Mouse (Mus musculus): ENCODE results near the gene Ubn1. TPM values are rescaled to one million over a fixed set of nuclear protein-coding genes. Genes with fewer than 3 reads are reported as not detected.

The Ubn1 gene
- polyA plus RNA-seq, 1 experiment = 8.3 TPM

DNA sequence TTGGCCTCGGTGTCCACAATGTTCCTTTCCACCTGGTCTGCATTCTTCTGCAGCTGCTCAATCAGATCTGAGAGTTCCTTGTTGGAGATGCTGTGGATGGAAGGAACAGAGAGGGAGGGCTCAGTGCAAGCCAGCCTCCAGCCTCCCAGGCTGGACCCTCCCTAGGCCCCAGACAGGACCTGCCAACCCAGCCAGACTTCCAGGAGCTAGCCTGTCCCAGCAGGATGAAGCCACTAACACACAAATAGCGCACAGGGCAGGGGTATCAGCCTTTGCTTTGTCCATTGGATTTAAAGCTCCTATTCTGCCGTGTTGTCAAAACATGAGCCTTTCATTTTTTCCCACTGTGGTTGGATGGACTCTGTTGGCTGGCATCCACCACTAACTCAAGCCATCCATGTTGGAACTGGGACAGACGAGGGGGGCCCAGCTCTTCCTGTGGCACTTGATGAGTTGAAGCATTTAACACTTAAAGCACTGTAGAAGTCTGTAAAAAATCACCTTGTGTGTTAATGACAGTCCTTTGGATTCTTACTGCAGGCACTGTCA lies 63.2 kb downstream of the Ubn1 start:
- Histone ChIP-seq H3K4me3 (ENCODE audit: insufficient read depth, low read depth, low read length) (no peak overlapping the region), H3K27ac (replicated peaks; ENCODE audit: low read depth, low read length) (no peak overlapping the region), H3K4me1 (ENCODE audit: control insufficient read depth, insufficient read depth, insufficient read length, low read length) (no peaks in the 10 kb centered on the region)

DNA sequence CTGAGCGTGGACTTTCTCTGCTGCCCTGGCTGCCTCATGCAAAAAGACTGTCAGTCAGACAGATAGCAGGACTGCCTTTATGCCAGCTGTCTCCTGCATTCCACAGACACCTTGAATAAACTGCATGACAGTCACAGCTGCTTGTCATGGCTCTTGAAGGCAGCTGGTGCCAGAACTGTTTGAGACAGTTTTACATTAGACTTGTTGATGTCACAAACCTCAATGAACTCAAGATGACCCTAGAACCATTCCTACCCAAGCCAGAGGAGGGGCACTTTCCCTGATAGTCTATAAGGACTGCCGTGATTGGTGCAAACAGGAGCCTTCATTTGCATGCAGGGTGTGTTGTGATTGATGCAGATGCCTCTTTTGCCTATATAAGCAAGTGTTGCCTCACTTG lies 63.7 kb downstream of the Ubn1 start:
- Histone ChIP-seq H3K4me1 (ENCODE audit: control insufficient read depth, insufficient read depth, insufficient read length, low read length) (no peaks in the 10 kb centered on the region), H3K4me3 (ENCODE audit: insufficient read depth, low read depth, low read length) (no peak overlapping the region), H3K27ac (replicated peaks; ENCODE audit: low read depth, low read length) (no peak overlapping the region)

DNA sequence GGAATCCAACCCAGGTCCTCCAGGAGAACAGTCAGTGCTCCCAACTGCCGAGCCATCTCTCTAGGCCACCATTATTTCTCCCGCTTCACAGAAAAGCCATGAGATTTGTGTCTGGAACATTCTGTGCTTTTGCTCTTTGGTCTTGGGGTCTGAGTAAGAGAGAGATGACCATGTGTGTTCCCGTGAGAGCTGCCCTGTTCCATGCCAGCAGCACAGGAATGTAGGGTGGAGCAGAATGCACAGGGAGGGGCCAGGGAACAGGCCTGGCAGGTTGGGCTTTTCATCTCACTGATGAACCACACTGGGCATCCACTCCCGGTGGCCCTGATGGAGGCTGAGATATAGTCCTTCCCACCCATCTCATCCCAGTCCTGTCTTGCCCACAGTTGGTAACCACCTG lies 69.5 kb downstream of the Ubn1 start:
- Histone ChIP-seq H3K27ac (replicated peaks; ENCODE audit: low read depth, low read length) (no peak overlapping the region), H3K4me1 (ENCODE audit: control insufficient read depth, insufficient read depth, insufficient read length, low read length) (no peaks in the 10 kb centered on the region), H3K4me3 (ENCODE audit: insufficient read depth, low read depth, low read length) (no peak overlapping the region)

DNA sequence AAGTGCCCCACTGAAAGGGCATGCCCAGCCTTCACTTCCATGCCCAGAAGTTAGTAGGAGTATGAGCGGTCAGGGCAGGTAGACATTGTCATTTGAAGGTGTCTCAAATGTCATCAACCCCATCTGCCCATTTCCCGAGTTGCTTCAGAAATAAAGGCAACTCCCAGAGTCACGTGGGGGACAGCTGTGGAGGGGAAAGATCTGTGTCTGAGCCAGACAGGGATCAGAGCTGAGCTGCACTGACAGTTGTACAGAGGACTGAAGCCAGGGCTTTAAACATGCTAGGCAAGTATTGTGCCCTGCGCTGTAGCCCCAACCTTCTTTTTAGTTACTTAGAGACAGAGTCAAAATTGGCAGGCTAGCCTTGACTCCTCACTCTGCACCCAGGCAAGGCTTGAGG lies 70.0 kb downstream of the Ubn1 start:
- no peaks in the 10 kb centered on the region for H3K4me1 ChIP-seq (ENCODE audit: control insufficient read depth, insufficient read depth, insufficient read length, low read length)
- H3K27ac ChIP-seq (replicated peaks; ENCODE audit: low read depth, low read length) = no peak overlapping the region
- H3K4me3 ChIP-seq (ENCODE audit: insufficient read depth, low read depth, low read length) = no peak overlapping the region

DNA sequence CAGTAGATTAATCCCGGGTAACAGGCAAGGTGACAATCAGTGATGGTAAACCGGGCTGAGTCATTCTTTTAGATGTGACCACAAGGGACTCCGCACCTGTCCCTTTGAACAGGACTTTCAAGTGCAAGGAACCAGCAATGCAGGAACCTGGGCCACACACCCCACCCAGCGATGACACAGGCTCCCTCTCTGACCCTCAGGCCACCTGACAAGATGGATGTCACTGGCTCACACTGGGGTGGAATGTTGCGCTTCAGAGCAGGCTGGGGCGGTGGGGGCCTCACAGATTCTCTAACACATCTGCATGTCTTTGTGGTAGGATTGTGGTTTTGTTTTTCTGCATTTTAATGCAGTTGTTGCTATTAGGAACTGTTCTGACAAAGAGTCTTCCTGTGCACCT lies 73.6 kb downstream of the Ubn1 start:
- Histone ChIP-seq H3K27ac (replicated peaks; ENCODE audit: low read depth, low read length) (no peak overlapping the region), H3K4me3 (ENCODE audit: insufficient read depth, low read depth, low read length) (no peak overlapping the region), H3K4me1 (ENCODE audit: control insufficient read depth, insufficient read depth, insufficient read length, low read length) (no peaks in the 10 kb centered on the region)

DNA sequence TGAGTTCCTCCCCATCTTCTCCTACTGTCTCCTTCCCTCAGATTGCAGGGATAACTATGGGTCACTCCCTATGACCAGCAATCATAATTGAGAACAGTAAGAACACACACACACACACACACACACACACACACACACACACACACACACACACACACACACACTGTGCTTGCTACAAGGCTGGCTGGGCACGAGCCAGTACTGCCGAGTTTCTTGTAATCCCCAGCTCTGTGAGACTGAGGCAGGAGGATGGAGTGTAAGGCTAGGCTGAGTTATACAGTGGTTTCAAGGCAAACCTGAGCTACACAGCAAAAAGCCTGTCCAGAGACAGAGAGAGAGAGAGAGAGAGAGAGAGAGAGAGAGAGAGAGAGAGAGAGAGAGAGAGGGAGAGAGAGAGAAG lies 80.3 kb downstream of the Ubn1 start:
- no peak overlapping the region for H3K4me3 ChIP-seq (ENCODE audit: insufficient read depth, low read depth, low read length)
- no peak overlapping the region for H3K27ac ChIP-seq (replicated peaks; ENCODE audit: low read depth, low read length)

DNA sequence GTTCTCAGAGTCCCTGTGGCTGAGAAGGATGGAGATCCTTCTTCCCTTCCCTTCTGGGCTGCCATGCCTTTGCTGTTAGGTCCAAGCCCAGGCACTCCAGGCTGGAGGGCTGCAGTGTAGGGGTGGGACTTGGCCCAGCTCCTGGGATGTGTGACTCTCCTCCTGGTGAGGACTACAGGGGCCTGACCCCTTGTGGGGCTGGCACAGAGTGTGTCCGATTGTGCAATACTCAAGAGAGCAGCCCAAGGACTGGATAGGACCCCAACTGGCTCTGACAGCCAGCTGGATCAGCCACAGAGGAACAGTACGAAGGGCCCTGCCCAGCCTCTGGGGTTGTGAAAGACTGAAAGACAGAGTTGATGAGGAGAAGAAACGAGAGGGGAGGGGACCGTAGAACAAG lies 80.9 kb downstream of the Ubn1 start:
- H3K27ac ChIP-seq (replicated peaks; ENCODE audit: low read depth, low read length) = no peak overlapping the region
- no peaks in the 10 kb centered on the region; the same call in 1 of the 2 replicates for H3K4me1 ChIP-seq (ENCODE audit: control insufficient read depth, insufficient read depth, insufficient read length, low read length)
- H3K4me3 ChIP-seq (ENCODE audit: insufficient read depth, low read depth, low read length) = no peak overlapping the region

More for the DNA sequence above, 80.3 kb downstream of the Ubn1 start:
- H3K4me1 ChIP-seq (ENCODE audit: control insufficient read depth, insufficient read depth, insufficient read length, low read length) = no peaks in the 10 kb centered on the region; the same call in 1 of the 2 replicates

DNA sequence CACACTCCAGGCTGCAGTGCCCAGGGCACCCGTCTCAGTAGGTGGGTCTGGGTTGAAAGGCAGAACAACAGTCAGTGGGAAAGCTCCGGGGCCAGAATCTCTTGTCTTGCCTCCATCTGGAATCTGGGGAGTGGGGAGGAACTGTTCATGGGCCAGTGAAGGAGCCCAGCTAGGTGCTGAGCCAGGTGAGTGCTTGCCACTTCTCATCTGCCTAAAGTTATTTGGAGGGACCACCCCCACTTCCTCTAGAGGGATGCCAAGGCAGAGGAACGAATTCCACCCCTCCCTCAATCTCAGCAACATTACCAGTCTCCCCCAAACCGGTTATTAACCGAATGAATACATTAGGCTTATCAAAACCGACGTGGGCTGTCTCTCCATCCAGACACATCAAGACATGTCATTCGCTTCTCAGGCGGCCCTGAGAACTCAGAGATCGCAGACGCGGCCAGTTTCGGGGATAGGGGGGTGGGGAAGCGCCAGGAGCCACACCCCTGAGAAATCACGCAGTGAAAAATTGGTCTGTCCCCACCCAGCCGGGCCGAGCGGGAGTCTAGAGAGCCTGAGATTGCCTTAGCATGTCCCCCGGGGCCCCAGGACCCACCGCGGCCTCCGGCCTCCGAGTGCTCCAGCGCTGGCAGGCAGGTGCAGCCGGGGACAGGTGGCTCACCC lies 81.5 kb downstream of the Ubn1 start:
- Histone ChIP-seq H3K27ac (replicated peaks; ENCODE audit: low read depth, low read length) (no peak overlapping the region), H3K4me3 (ENCODE audit: insufficient read depth, low read depth, low read length) (peak overlapping the region; percentile 48), H3K4me1 (ENCODE audit: control insufficient read depth, insufficient read depth, insufficient read length, low read length) (no peaks in the 10 kb centered on the region; the same call in 1 of the 2 replicates)

DNA sequence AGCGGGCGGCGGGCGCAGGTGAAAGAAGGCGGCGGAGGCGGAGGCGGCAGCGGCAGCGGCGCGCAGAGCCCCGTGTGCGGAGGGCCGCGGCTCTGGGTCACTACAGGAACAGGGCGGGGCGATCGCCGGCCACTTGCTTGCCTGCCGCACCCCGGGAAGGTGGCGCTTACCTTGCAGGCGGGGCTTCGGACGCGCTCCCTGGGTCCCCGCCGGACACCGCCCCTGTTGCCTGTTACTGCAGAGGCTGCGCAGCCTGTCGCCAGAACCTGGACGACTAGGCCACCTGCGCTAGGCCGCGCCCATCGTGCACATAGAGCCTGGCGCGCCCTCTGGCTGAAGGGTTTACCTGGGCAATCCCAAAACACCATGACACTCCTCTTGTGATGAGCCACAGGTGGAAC lies 82.5 kb downstream of the Ubn1 start, which contains the start of gene Ppl:
Gene Ppl (minus strand): TSS at position 21 of the 401 bp plus-strand sequence.
- Histone ChIP-seq H3K4me1 (ENCODE audit: control insufficient read depth, insufficient read depth, insufficient read length, low read length) (no peaks in the 10 kb centered on the region; the same call in 1 of the 2 replicates), H3K27ac (replicated peaks; ENCODE audit: low read depth, low read length) (no peak within 1 kb of the TSS), H3K4me3 (ENCODE audit: insufficient read depth, low read depth, low read length) (peak within 1 kb of the TSS; percentile 48)

DNA sequence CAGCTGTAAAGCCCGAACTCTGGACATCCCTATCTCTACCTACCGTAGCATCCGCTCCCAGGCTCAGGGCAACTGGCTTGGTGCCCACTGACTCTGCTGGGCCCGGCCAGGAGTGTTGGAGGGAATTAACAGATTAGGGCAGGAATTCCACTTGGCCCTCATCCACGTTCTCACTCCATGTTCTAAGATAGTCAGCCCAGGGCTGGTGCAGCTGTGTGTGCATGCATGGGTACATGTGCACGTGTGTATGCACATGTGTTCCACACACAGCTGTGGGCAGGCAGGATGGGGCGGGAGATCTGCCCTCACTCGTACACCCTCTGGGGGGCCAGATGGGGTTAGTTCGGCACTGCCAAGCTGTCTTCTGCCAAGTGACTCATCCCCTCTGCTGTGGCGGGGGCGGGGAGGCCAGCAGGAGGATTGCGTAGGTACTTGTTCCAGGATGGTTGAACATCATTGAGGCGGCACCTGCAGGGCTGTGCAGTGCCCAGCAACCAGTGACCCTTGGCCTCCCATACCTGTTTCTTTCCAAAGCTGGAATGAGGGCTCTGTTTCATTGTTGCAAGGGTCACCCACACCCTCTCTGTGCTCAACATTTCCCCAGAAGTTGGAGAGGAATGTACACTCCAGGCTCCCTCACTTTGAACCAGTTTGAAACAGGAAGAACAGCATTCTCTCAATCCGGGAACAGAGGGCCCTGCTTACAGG lies 84.9 kb downstream of the Ubn1 start:
- H3K4me3 ChIP-seq (ENCODE audit: insufficient read depth, low read depth, low read length) = no peak overlapping the region
- no peaks in the 10 kb centered on the region; the same call in 1 of the 2 replicates for H3K4me1 ChIP-seq (ENCODE audit: control insufficient read depth, insufficient read depth, insufficient read length, low read length)
- H3K27ac ChIP-seq (replicated peaks; ENCODE audit: low read depth, low read length) = no peak overlapping the region

DNA sequence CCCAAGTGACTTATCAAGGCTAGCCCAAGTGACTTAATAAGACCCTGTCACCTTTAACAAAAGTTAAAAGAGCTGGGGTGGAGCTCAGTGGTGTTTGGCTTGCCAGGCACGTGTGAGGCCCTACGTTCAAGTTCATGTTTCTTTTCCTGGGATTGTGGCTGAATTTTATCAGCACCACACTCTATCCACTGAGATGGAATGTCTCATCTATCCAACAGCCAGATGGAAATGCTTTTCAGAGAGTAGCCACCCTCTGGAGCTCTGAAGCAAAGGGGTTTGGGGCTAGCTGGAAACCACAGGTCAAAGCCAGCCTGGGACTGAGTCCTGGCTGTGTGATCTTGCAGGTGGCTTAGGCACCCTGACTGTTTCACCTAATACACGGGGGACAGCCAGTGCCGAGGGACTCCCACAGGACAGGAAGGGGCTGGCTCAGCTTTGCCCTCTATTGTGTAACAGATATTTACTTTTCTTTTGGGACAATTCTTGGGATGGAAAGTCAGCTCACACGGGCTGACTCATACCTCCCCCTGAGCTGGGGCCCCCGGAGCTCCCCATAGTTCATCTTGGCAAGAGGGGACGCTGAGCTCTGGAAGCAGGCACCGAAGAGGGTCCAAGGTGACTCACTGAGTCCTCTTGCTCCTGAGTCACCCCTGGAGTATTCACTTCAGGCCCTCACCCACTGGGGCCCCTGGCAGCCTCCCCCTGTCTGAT lies 85.8 kb downstream of the Ubn1 start:
- no peak overlapping the region for H3K27ac ChIP-seq (replicated peaks; ENCODE audit: low read depth, low read length)
- no peaks in the 10 kb centered on the region; the same call in 1 of the 2 replicates for H3K4me1 ChIP-seq (ENCODE audit: control insufficient read depth, insufficient read depth, insufficient read length, low read length)
- no peak overlapping the region for H3K4me3 ChIP-seq (ENCODE audit: insufficient read depth, low read depth, low read length)

Other genes with a start within 250 kb of the Ubn1 start
- not detected in 2 replicates for gene 4930562C15Rik, start 214.6 kb upstream of the Ubn1 start, polyA plus RNA-seq (2012; ENCODE audit: insufficient read depth, insufficient read length, missing spikeins)
- gene Ubald1, start 169.7 kb upstream of the Ubn1 start, polyA plus RNA-seq (2012; ENCODE audit: insufficient read depth, insufficient read length, missing spikeins) = 14.2 and 16.7 TPM in 2 replicates
- 50.6 and 52.6 TPM in 2 replicates for gene Mgrn1, start 163.8 kb upstream of the Ubn1 start, polyA plus RNA-seq (2012; ENCODE audit: insufficient read depth, insufficient read length, missing spikeins)
- gene Nudt16l1, start 111.3 kb upstream of the Ubn1 start, polyA plus RNA-seq (2012; ENCODE audit: insufficient read depth, insufficient read length, missing spikeins) = 34.4 and 43.4 TPM in 2 replicates
- 12.0 and 14.1 TPM in 2 replicates for gene Anks3, start 85.9 kb upstream of the Ubn1 start, polyA plus RNA-seq (2012; ENCODE audit: insufficient read depth, insufficient read length, missing spikeins)
- not detected in 2 replicates for gene Sept12, start 52.2 kb upstream of the Ubn1 start, polyA plus RNA-seq (2012; ENCODE audit: insufficient read depth, insufficient read length, missing spikeins)
- not detected in 2 replicates for gene Smim22, start 42.8 kb upstream of the Ubn1 start, polyA plus RNA-seq (2012; ENCODE audit: insufficient read depth, insufficient read length, missing spikeins)
- 26.5 and 29.3 TPM in 2 replicates for gene Rogdi, start 36.5 kb upstream of the Ubn1 start, polyA plus RNA-seq (2012; ENCODE audit: insufficient read depth, insufficient read length, missing spikeins)
- 45.6 and 46.5 TPM in 2 replicates for gene Glyr1, start 194 bp upstream of the Ubn1 start, polyA plus RNA-seq (2012; ENCODE audit: insufficient read depth, insufficient read length, missing spikeins)
- gene Ppl, start 82.4 kb downstream of the Ubn1 start, polyA plus RNA-seq (2012; ENCODE audit: insufficient read depth, insufficient read length, missing spikeins) = 1.2 and 2.5 TPM in 2 replicates
- gene Sec14l5, start 97.1 kb downstream of the Ubn1 start, polyA plus RNA-seq (2012; ENCODE audit: insufficient read depth, insufficient read length, missing spikeins) = 0.38 TPM in 1 of 2 replicates, not detected in the other
- gene Nagpa, start 154.0 kb downstream of the Ubn1 start, polyA plus RNA-seq (2012; ENCODE audit: insufficient read depth, insufficient read length, missing spikeins) = 8.9 and 12.7 TPM in 2 replicates
- not detected in 2 replicates for gene AU021092, start 172.2 kb downstream of the Ubn1 start, polyA plus RNA-seq (2012; ENCODE audit: insufficient read depth, insufficient read length, missing spikeins)
- gene Alg1, start 183.6 kb downstream of the Ubn1 start, polyA plus RNA-seq (2012; ENCODE audit: insufficient read depth, insufficient read length, missing spikeins) = 20.0 and 20.2 TPM in 2 replicates
- gene Eef2kmt, start 205.9 kb downstream of the Ubn1 start, polyA plus RNA-seq (2012; ENCODE audit: insufficient read depth, insufficient read length, missing spikeins) = 29.4 and 34.0 TPM in 2 replicates